Mouse (Mus musculus) heart, adult 8-10 months (tissue): ENCODE data around the gene Ldhal6b. TPM values are rescaled to one million over a fixed set of nuclear protein-coding genes. Genes with fewer than 3 reads are reported as not detected.
"Not testable (repeated sequence)": the region's sequence is repeated elsewhere in the genome, so short reads cannot be mapped to it uniquely, and the experiment has no call there.

Experiments
- DNase-seq: peaks from one replicate; pipeline ENCODE4 v3.0.0; 2022; ENCODE audit warnings: low spot score
- total RNA-seq, 4 experiments: library from RNA; stranded (reverse); gene quantifications; 2 replicates each; pipeline ENCODE4 v1.2.4; 2022

Gene Ldhal6b
- total RNA-seq = under 1 TPM; 0.19 to 0.41 (median 0.36) TPM

DNA sequence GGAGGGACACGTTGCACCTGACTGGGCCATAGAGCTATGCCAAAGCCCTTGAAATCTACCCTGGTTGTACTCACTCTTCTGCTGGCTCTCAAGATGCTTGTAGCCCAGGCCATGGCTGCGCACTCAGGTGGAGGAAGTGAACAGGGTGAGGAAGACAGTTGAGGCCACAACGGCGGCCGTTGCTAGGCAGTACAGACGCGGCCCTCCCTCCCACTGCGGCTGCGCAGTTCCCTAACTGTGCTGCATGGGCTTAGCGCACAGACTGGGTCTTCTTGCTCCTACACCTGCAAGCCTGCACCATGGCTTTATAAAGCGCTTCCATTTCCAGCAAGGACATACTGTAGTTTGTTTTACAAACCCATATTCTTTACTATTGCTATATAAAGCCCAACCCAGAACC lies at the start of gene Ldhal6b:
TSS of gene Ldhal6b (minus strand) at position 223 of the 400 bp plus-strand sequence.
- DNase-seq = no peak

DNA sequence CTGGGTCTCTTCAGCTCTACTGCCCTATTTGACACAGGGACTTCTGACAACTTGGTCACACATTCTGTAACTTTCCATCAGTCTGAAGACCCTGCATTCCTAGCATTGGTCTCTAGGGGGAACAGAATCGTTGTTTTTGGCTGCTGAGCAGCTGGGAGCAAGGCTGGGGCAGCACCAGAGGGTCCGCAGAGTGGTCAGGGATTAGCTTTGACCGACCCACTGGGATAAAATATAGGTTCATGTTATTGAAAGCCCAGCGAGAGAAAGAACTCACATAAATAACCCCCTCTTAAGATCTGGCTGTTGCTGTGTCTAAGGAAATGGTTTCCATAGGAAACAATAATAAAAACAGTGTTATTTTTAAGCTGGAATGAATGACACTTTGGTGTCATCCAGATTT lies 48.6 kb upstream of the Ldhal6b start:
- DNase-seq = no peak

DNA sequence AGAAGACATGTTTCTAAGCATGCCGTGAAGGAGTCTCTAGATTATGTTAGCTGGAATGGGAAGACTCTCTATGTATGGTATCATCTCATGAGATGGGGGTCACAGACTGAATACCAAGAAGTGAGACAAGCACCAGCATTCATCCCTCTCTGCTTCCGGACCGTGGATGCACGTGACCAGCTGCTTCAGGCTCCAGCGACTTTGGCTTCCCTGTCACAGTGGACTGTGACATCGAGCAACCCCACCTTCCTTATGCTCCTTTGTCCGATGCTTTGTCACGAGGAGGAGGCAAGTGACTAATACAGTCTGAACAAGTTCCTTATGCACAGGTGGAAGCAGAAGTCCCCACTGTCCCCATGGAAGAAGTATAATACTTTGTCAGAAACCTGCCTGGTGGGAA lies 48.2 kb upstream of the Ldhal6b start:
- DNase-seq = no peak

DNA sequence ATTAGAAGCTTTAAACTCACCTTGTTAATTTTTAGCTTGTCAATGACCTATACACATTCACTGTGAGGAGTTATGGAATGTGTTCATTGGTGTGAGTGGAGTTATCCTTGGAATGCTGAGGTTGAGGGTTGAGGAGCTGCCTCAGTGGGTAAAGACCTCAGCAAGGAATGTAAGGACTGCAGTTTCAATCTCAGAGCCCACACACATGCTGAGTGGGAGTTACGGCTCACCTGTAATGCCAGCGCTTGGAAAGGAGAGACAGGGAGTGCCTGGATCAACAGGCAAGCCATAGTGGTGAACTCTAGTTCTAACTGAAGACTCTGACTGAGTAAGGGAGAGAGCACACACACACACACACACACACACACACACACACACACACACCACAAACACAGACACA lies 45.3 kb upstream of the Ldhal6b start:
- DNase-seq = no peak

DNA sequence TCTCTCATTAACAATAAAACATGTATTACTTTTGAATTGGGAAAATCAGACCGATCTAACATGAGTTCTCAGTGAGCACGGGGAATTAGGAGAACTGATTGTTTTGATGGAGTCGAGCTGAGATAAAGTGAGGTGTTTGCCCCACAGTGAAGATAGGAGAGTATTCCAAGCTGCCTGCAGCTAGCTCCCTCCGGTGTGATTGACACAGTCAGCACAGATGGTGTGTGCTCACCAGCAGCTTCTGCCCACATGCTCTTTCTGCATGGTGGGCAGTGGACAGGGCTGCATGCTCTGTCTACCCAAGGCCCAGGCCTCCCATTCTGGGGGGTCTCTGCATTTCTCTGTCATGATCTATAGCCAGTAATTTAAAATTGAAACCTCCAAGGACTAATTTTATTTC lies 35.1 kb upstream of the Ldhal6b start:
- DNase-seq = no peak

DNA sequence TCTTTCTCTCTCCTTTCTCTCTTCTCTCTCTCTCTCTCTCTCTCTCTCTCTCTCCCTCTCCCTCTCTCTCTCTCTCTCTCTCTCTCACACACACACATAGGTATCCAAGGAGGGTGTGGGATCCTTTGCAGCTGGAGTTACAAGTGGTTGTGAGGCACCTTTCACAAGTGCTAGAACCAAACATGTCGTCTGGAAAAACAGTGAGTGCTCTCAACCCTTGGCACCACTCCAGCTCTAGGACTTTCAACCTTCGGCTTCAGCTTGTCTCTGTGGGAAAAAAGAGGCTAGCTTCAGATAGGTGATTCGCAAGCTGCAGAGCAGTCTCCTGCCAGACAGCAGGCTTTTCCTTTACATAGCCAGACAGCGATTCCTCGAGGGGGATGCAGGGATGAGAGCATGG lies 25.2 kb upstream of the Ldhal6b start:
- DNase-seq = no peak

DNA sequence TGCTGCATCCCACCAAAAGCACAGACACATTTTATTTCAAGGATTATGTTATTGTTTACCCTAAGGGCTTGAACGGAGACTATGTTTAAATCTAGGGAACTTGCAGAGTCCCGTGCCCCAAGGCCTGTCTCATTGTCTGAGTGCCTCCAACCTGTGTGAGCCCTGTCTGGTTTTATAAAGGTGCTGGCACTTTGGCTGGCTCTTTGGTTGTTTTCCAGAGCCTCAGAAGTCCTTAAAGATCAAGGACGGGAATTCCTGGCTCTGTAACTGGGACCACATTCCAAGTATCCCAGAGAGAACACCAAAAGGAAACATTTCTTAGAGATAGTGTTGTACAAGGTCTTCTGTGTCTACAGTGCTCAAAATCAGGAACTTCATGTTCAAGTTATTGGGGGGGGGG lies 24.7 kb upstream of the Ldhal6b start:
- DNase-seq = no peak

DNA sequence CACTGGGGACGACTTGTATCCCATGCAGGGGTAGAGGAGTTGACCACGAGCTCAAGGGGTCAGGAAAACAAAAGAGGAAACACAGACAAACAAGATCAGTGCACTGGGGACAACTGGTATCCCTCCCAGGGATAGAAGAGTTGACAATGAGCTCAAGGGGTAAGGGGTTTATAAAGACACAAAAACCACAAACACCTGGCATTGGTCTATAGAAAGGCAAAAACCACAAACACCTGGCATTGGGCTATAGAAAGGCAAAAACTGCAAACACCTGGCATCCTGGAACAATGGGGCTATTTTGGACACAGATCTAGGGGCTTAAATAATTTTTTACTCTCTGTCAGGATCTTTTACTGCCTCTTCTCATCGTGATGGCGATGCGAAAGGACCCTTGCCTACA lies 23.8 kb upstream of the Ldhal6b start:
- DNase-seq = not testable (repeated sequence)

DNA sequence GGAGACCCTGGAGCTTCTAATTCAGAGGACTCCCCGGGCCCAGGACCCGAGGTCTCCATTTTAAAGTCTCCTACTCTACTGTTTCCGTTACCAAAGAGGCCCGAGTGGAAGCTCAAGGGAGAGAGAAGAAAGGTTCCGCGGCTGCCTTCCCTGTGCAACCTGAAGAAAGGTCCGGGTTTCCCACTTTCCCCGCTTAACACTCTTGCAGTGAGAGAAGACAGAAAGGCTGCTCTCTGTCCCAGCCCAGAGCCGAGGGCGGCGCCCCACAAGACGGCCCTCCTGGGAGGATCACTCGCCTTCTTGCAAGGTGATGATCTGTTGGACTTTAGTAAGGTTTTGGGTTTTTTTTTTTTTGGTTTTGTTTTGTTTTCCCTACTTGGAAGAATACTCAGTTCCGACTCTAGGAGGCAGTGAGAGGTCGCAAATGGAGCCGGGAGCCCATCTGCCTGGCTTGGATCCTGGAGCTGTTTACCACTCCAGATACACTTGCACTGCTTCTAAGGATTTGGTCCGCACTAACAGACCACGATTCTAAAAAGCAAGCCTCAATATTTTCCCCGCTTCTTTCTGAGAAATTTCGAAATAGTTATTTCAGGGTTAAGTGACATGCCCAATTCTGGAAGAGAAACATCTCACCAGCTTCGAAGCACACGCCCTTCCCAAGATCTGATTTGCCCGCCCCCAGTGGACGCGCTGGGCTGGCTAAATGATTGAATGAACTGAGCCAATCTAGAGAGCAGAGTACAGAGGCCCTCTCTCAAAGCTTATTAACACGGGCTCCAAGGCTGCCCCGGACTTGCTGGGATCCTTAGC lies 21.8 kb upstream of the Ldhal6b start, which contains the start of gene Tmem242:
TSS of gene Tmem242 (minus strand) at position 101 of the 813 bp plus-strand sequence.
- DNase-seq = peak; percentile 93

DNA sequence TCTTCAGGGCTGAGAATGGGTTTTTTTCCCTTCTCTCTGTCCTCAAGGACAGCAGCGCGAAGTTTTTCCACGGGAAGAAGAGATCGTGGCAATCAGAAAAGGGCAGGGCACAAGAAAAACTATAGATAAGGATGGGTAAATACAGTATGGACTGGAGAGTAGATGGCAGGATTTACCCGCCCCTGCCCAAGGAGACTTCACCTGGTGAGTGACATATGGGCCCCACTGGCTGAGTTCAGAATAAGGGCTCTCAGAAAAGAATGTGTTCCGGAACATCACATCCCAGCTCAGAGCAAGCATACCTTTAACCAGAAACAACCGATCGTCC lies 21.2 kb upstream of the Ldhal6b start:
- DNase-seq = no peak

DNA sequence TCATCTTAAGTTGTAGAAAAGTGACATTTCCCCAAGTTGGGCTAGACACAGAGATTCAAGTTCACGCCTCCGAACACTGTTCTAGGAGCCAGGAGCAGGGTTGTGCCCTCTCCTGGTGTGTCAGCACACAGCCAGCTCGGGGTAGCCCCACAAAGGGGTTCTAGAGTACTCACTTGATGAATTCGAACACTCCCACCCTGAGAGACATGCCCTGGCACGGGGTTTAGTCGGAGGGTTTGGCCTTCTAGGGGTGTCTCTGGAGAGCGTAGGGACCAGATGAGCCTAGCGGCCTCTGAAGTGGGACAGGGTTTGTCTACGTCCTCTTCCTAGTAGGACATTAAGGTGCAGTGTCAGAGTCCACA lies 11.2 kb upstream of the Ldhal6b start:
- no peak for DNase-seq

DNA sequence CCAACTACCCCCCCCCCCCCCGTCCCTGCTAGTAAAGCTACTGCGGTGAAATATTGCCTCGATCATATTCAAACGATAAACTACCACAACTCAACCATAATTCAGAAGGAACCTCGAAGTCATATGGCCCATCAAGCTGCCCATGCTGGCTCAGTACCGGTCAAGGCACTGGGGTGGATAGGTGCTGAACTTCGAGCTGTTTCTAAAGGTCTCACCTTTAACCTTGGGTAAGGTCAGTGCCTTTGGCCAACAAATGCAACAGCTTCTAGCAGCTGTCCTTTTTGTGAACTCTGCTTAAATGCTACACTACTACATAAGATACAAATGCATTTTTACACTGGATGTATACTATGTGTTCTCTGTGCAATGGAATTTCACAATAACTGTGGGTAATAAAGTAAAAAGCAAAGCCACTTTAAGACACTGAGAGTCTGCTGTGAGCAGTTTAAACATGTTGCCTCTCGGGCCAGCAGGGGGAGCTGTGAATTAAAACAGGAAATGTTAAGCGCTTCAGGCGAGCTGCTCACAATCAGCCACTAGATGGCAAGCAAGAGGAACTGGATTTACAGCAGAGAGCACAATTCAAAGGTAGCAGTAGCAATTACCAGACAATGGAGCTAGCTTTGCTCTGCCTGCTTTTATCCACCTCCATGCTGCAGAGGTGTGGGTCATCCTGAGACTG lies 10.7 kb upstream of the Ldhal6b start:
- peak; percentile 93 for DNase-seq

DNA sequence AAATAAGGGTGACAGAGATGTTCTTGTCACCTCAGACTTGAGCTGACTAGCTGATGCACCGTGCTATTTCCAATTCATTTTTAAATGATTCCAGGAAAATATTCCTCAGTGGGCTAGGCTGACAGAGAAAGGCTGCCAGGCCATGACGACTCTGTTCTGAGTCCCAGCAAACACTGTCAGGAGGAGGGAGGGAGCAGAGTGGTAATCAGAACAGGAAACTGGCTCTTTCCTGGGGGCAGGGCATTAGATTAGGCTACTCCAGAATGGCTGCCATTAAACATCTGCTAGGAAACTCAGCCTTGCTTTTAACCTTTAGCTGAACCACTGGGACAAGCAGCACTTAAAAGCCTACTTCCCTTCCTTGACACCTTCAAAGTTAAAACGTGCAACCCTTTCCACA lies 6.6 kb upstream of the Ldhal6b start:
- DNase-seq = peak; percentile 19

DNA sequence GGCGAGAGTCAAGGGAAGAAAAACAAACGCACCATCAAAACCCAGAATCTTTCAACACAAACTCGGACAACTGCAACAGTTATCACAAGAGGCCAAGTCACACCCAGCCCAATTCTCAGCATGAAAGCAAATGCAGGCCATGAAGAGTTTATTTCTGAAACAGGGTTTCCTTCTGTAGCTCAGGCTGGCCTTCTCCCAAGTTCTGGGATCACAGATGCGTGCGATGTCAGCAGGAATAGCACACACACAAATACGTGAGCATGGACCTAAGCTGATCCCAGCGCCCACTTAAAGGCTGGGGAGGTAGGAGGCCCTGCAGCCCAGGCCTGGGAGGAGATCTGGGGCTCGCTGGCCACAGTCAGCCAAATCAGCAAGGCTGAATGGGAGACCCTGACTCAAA lies 5.6 kb upstream of the Ldhal6b start:
- no peak for DNase-seq

DNA sequence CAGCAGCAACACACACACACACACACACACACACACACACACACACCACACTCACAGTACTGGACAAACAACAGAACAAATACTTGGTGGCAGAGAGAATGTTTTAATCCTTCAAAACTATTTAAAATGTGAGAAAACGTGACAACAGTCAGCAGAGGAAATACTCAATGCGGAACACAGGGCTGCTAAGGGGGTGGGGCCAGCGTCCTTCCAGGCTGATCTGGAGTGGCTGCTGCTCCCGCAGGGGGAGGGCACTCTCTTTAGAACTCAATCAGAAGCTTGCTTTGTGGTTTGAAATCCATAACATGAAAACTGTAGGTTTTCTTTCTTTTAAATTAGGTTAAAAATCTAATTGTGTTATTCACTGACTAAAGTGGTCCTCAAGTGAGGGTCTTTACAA lies 3.3 kb upstream of the Ldhal6b start:
- DNase-seq = no peak

DNA sequence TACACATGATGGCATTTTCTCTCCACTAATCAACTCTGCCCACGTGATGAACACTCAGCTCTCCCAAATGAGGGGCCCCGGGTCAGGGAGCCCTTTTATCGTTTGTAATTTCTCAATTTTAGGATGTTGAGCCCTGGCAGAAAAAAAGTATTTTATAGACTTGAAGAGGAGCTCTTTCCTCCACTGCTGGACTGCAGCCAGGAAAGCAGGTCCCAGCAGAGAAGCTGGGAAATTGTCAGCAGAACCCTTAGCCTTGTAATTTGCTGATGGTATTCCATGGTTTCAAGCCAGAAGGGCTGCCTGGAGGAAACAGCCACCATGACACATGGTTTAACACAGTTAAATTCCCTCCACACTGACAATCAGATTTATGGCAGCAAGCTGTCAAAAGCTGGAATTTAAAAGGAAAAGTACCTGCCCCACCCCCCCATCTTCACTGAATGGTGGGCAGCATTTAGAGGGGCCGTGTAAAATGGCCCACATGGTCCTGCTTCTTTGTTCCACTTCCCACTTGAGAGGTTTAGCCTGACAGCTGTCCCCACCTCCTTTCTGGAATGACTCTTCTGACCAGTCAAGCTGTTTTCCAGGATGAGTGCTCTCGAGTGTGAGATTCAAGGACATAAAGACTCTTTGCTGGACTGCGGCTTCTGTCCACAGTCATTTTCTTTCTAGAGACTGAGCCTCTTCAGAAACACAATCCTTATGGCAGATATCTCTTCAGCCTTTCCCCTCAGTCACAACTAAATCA lies 1.4 kb upstream of the Ldhal6b start:
- no peak for DNase-seq

DNA sequence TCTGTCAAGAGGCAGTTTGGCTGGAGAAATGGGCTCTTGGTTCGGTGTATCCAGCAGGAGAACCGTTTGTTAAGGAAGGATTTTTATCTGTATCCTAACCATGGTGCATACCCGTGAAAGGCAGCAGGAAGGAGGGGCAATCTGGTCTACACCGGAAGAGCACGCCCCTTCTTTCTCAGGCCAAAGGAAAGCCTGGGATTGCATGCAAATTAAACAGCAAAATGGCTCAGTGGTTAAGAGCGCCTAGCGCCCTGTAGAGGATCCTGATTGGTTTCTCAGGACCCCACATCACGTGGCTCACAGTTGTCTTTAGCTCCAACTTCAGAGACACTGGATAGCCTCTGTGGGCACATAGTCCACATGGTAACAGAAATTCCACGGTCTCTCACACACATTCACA lies 489 bp upstream of the Ldhal6b start:
- DNase-seq = no peak

DNA sequence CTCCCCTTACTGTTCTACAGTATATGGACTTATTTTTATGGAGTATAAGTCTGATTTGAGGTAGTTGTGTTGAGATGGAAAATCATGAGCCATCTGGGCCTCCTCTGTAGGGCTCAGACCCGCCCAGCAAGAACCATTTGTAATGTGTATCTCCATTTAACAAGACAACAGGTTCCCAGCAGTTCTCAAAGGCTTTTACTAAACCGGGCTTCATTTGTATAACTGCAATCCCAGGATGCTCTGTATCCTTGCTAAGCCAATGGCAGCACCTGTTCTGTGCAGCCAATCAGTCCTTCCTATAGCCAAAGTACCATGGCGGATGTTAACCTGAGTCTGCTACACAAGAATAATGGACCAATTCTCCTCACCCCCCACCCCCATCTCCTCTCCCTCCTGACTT lies 2.0 kb downstream of the Ldhal6b start:
- no peak for DNase-seq

DNA sequence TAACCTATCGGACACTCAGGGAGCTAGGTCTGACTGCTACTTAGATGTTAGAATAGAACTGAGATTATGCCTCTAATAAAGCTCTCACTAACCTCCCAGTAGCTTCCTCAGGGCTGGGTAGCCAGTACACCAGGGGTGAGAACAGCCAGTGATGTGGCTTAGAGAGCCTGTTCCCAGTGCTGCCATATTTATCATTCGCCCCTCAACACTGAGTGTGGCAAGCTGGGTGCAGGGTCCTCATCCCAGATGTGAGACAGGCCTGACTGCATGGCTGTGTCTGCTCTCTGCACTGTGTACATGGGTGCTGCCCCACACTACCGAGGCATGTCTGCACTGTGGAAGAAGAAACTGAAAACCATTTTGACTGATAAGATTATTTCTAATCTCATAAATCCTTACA lies 4.5 kb downstream of the Ldhal6b start:
- no peak for DNase-seq

DNA sequence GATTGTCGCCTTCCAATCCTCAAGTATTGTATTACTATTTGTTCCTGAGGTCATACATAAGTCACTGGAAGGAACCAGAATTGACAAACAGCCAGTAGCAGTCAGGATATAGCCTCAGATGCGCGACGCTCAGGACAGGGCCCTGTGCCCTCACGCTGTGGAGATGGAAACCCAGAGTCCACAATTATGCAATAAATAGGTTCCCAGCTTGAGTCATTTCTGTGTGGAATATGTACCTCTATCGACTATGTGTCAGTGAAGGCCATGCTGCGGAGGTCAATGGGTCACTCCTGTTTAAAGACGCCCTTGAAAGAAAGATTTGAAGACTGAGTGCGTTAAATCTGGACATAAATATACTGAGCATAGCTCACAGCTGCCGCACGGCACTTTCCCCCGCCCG lies 5.2 kb downstream of the Ldhal6b start:
- no peak for DNase-seq

DNA sequence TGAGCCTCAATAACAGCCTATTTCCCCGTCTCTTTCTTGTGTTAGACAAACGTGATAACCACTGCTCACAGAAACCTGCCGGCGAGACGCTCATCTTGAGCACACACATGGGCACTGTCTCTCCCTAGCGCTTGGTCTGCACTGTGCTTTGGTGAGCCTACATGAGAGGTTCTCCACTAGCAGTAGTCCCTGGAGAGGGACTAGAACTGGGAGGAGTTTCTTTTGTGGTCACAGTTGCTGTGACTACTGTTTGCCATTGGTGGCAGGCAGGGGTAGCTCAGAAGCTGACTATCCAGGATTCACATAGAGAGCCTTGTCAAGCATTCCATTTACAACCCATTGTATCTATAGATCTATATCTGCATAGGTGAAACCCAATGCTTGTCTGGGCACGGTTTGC lies 5.8 kb downstream of the Ldhal6b start:
- DNase-seq = no peak

DNA sequence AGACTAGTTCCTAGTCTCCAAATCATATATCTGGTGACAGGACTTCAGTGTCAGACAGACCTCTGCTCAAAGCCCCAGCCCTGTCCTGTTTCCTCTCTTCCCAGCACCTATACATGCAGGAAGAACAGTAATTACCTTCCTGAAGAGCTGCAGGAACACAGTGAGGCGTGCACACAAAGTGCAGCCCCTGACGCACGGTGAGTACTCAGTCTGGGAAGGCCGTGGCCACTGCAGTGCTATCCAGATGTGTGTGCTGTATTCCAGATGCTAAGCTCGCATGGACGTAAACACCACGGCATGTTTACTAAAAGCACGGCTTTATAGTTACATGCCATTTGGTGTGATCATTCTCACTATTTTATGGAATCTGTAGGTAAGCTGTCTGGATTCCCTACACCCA lies 6.3 kb downstream of the Ldhal6b start:
- DNase-seq = no peak

DNA sequence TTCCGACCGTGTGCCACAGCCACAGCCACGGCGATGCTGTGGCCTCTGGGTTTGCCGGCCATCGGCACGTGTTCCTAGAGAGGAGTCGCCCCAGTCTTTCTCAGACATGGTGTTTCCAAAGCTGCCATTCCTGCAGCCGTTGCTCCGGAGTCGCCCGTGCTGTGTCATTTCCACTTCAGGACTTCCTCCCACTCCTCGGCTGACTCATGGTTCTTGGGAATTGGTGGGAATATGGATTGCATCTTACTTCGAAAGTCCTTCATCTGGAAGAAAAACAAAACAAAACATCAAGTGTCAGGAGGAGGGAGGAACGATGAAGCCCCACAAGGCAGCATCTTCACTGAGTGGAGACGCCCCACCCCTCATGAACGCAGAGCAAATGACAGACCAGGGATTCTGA lies 7.4 kb downstream of the Ldhal6b start:
- DNase-seq = no peak
